Mouse (Mus musculus) adrenal gland, postnatal 4 days (tissue): Measurements from ENCODE around the gene Gchfr. TPM values are rescaled to one million over a fixed set of nuclear protein-coding genes. Genes with fewer than 3 reads are reported as not detected.

Source experiments
- DNase-seq, 2 experiments: peaks; one replicate each; pipeline ENCODE4 v3.0.0; 2021 to 2022; ENCODE audit warnings: low spot score in 2 of 2, mixed read lengths in 2 of 2
- long read RNA-seq, 2 experiments: library from polyadenylated mRNA; stranded (forward); transcript quantifications; one replicate each; pipeline ENCODE4 v2.0.0; 2021
- total RNA-seq, 2 experiments: library from RNA; stranded (reverse); gene quantifications; 2 replicates each; pipeline ENCODE4 v1.2.3; 2021

The Gchfr gene
- 10 to 100 TPM in 1 of 2 experiments, 1 to 10 TPM in 1; 7.2 to 16.8 TPM for total RNA-seq
- long read RNA-seq, experiment 1, transcript Gchfr-201 (3 exons, 645 nt) = major isoform, 32 of 36 reads
- long read RNA-seq, experiment 1, partial matches to known transcripts = 4 of 36 reads
- long read RNA-seq, experiment 1, other reads (novel, unspliced or antisense) = 0 of 36 reads
- long read RNA-seq, experiment 2, transcript Gchfr-201 (3 exons, 645 nt) = major isoform, 11 of 11 reads
- long read RNA-seq, experiment 2, partial matches to known transcripts = 0 of 11 reads
- long read RNA-seq, experiment 2, other reads (novel, unspliced or antisense) = 0 of 11 reads

DNA sequence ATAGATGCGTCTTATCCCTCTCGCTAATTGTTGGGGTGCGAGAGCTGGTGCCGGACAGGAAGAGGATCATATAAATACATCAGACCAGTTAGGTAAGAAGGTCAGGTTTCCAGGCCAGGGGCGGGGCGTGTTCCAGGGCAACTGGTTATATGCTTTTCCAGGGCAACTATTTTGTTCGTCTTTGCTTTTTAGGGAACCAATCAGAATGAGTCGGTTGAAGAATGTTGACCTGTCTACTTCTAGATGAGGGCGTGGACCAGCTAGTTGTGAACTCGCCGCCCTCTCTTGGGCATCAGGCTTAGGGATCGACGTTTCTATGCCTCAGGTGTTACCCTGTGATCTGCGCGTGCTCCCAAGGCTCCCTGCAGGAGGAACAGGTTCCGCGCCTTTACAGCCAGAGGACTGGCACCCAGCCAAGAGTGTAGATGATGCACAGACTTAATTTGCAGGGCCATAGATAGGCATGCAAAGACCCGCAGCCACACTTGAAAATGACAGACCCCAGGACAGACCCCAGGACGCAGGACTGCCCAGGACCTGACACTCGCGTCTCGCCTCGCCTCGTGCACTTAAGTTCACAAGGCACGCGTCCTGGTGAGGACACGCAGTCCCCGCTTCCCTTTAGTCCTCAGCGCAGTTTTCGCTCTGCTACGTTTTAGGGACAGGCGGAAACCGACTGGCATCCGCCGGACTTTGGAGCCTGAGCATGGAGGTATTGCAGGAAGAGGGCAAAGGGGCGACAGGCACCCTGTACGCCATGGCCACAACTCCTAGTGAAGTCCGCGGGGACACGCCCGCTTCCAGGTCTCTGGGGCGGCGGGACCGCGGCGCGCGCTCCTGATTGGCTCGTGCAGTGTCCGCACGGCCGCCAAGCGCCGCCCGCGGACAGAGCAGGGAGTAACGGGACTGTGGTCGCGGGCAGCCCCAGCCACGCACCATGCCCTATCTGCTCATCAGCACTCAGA, at the start of gene Gchfr:
Gene Gchfr, plus strand, starts transcription at position 873 of the 965 bp plus-strand sequence.
- peak; percentile 22 to 47 for DNase-seq

- no peak for DNase-seq
These were observed 31.2 kb upstream of the Gchfr start for GRCm38 (mm10) chr2:119136346-119136898.

GRCm38 (mm10) chr2:119145199-119145598, 22.4 kb upstream of the Gchfr start:
- no peak for DNase-seq

- no peak for DNase-seq
These were observed 21.1 kb upstream of the Gchfr start for GRCm38 (mm10) chr2:119146435-119146834.

DNA sequence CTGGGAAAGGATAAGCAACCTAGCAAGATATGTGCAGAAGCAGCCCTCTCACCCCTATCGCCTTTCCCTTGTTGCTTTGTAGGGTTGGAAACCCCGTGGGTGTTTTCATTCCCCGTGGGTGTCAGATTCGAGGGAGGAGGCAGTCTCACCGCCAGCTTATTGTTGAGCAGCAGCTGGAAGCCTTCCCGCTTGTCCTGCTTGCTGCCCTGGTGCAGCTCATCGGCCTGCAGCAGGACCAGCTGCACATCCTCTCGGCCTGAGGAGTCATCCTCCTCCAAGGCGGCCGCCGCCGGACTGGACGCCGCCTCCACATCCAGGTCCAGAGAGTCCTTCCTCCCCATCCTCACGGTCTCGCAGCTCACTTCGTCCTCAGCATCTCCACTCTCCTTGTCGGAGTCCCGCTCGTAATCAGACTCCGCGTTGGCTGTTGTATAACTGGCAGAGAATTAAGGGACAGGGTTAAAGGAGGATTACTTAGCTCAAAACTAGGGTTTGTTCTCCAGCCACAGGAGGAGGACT, 20.4 kb upstream of the Gchfr start:
- DNase-seq = no peak

GRCm38 (mm10) chr2:119147775-119148174, 19.8 kb upstream of the Gchfr start:
- DNase-seq = no peak

DNA sequence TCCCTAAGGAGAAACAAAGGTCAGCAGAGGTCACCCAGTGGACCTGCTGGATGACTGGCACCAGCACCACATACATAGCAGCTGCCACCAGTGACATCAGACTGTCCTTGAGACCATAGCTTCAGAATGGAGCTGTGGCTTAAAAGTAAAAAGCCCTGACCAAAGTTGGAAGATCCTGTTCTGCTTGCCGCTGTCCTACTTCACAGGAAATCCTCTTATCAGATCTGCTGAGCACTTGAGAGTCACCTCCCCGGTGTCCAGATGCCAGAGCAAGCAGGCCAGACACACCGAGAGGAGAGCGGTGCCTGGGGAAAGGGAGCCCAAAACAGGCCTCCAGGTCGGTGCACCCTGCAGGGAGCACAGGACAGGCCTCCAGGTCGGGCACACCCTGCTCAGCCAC, 15.3 kb upstream of the Gchfr start:
- no peak for DNase-seq

- DNase-seq = no peak
These were observed 12.9 kb upstream of the Gchfr start for GRCm38 (mm10) chr2:119154683-119155082.

- DNase-seq = no peak
These were observed 12.2 kb upstream of the Gchfr start for GRCm38 (mm10) chr2:119155388-119155787.

- DNase-seq = peak in 1 of 2 experiments; percentile 18
These were observed 11.4 kb upstream of the Gchfr start for GRCm38 (mm10) chr2:119156081-119156680.

DNA sequence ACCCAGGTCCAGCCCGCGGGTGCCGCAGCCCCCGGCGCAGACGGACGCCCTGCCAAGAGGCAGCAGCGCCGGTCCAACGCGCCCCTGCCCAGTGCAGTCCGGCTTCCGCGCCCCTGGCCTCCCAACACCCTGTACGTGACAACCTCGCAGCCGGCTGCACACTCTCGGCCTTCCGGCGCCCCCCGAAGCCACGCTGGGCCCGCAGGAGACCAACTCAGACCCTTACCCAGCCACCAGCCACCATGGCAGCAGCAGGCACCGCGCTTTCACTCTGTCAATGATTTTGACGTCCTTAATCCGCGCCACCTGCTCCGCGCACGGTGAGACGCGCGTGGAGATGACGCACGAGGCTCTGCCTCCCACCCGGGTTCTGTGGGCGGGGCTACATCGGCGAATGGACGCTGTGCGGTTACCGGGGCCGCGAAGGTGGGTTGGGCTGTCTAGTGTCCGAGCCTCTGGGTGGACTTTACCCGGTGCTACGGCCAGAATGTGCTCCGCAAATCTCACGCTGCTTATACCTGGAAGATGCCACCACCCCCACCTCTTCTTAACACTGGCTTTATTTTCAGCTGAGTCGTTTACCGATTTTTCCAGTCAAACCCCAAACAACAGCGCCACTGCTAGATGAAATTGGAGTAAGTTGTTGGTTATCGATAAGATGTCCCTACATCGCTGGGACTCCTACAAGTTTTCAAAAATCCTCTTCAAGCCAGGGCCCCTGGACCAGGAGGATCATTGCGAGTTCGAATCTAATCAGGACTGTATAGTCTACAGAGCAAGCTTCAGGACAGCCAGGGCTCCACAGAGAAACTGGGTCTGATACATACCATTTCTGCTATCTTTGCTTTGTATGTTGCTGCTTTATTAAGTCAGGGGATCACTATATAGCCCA, 10.6 kb upstream of the Gchfr start, which contains the start of gene Rmdn3:
Gene Rmdn3, minus strand, starts transcription at position 354 of the 892 bp plus-strand sequence.
- peak; percentile 78 to 91 for DNase-seq

- DNase-seq = no peak
These were observed 9.7 kb upstream of the Gchfr start for GRCm38 (mm10) chr2:119157836-119158235.

DNA sequence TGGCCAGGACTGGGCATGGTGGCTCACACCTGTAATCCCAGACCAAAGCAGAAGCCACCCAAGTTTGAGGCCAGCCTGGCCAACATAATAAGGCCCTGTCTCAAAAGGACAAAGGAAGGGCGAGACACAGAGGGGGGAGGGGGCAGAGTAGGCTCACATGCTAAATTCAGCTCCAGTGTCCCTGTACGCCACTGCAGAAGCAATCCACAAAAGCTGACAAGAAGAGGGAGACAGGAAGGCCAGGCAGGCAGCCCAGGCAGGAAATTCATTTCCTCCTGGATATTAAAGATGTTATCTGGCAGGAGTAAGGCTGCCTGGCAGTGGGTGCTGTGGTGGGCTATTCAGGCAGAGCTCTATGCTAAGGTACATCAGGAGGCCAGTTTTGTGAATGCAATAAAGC, 6.3 kb upstream of the Gchfr start:
- no peak for DNase-seq

- no peak for DNase-seq
These were observed 4.4 kb upstream of the Gchfr start for GRCm38 (mm10) chr2:119163135-119163534.

DNA sequence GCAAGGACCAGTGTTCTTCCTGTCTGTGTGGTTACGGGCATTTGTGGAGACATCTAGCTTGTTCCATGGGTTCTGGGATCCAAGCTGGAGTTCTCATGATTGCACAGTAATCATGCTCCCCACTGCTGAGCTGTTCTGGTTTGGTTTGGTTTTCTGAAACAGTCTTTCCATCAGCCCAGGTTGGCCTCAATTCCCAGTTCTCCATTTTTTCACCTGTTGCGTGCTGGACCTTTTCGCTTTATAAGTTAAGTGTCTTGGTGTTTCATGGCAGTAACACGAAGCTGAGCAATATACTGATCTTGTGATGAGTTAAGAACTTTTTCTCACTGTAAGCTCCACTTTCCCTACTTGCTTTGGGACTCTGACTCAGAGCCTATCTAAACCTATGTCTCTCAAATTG, 3.6 kb upstream of the Gchfr start:
- DNase-seq = no peak

GRCm38 (mm10) chr2:119165401-119165800, 2.2 kb upstream of the Gchfr start:
- no peak for DNase-seq

- no peak for DNase-seq
These were observed 288 bp downstream of the Gchfr start for GRCm38 (mm10) chr2:119167866-119168256.

GRCm38 (mm10) chr2:119170282-119170681, 2.7 kb downstream of the Gchfr start:
- no peak for DNase-seq

DNA sequence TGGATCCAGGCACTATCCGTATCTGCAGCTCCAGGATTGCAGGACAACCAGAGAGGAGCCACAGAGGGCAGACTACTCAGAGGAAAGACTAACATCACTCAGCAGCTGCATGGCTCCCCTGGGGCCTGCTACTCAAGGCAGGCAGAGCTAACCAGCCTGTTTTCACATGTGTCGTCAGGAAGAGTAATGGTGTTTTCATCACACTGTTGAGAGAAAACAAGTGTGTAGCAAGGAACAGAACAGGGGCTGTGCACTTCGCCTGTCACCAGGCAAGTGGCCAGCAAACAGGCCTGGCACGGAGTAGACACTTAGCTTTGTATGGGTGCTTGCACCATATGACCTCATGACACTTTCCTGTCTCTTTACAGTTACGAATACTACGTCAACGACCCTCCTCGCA, 4.0 kb downstream of the Gchfr start:
- no peak for DNase-seq

DNA sequence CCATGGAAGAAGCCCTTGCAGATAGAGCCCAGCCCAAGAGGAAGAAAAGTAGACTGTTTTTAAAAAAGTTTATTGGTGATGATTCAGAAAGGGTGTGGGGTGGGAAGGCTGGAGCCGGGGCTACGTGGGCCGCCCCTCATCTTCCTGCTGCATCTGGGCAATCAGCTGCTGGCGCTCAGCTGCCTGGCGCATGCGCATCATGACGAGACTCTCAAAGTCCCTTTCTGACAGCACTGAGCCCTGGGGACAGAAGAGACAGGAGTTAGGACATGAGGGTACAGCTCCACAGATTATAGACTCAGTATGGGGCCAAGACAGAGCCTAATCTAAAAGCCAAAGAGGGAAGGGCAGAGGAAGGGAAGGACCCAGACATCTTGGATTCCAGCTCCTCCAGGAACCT, 4.9 kb downstream of the Gchfr start:
- no peak for DNase-seq
